Mouse (Mus musculus) spleen, embryonic (tissue): ENCODE results near the gene Zdhhc23.

Experiments used
- CTCF ChIA-PET: fragments of 350-600 bp; sonication (Branson Sonifier 250); formaldehyde crosslinking; loops from one replicate; lab custom pipeline; 2022; lab: Charles Lee

Zdhhc23 gene

DNA sequence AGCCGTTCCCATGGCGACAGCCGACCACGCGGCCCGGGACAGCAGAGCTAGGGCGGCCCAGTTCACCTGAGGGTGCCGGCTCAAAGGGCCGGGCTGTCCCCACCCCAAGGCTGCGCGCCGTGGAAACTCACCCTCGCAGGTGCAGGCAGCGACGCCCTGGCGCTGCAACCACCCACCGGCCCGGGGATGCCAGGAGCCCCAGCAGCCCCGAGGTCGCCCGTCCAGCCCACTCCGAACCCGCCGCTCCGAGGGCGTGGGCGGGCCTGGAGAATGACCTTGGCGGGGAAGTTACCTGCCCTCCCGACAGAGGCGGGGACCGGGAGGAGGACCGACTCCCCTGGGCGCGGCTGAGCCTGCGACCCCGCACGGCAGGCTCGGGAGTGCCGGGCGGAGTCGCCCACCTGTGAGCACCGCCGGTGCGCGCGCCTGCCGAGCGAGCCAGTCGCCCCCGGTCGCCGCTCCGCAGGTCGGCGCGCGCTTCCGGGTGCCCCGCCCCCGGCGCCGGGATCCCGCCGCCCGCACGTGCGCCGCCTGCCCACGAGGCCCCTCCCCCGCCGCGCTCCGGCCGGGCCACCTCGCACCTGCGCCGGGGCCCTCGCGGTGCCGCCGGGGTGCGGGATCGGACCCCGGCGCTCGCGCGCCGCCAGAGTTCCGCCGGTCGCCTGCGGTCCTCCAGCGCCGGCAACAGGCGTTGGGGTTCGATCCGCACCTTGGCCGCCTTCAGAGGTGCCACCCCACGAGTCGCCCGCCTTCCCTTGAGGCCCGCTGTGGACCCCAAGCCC lies at the start of gene Zdhhc23:
Gene Zdhhc23, minus strand, starts transcription at position 464 of the 782 bp plus-strand sequence.
- CTCF ChIA-PET = no interaction called here

DNA sequence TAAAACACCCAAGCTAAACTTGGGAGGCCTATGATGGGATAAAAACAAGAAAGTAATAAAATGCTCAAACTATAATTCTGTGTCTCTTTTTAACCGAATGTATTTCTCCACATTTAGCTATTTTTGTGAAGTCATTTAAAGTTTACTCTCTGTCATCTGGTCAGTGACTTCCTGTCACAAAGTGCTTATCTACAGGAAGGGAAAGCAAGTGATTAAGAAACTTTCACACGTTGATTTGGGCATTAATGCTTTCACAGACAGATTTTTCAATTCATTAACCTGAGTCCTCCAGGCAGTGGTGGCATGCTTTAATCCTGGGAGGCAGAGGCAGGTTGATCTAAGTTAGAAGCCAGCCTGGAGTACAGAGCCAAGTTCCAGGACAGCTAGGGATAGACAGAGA lies 49.7 kb upstream of the Zdhhc23 start:
- CTCF ChIA-PET = interaction anchor here (0.7 kb wide), 1 partner anchor 246 kb away, joined by 3 read pairs; no protein-coding TSS in a partner anchor

DNA sequence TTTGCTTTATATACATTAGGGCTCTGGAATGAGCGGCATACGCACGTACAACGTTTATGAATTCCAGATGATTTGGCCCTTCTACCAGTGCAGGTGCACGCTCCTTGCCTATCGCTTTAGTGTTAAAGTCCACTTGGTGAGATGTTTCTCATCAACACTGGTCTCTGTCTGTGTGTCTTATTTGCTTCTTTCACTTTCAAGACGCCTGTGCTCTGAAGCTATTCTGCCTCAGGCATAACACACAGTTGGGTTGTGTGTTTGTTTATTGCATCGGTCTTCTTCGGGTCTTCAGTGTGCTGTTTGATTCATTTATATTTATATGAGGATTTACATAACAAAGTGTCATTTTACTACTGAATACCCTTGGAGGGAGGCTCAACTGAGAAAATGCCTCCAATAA lies 47.2 kb upstream of the Zdhhc23 start:
- CTCF ChIA-PET = no interaction called here

DNA sequence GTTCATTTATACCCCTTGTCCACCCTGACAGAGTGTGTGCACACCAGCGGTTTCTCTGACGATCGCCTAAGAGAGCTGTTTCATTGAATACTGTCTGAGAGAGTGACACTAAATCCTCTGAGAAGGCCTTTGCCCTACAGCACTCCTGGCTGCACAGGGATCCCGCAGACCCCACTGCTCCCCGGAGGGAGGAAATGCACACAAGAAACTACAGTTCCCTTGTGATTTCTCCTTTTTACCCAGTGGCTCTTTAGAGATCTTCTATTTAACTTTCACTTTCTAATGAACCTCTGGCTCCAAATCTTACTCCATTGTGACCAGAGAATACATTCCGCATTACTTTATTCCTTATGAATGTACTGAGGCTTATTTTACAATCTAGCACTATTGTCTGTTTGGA lies 46.6 kb upstream of the Zdhhc23 start:
- CTCF ChIA-PET = no interaction called here

DNA sequence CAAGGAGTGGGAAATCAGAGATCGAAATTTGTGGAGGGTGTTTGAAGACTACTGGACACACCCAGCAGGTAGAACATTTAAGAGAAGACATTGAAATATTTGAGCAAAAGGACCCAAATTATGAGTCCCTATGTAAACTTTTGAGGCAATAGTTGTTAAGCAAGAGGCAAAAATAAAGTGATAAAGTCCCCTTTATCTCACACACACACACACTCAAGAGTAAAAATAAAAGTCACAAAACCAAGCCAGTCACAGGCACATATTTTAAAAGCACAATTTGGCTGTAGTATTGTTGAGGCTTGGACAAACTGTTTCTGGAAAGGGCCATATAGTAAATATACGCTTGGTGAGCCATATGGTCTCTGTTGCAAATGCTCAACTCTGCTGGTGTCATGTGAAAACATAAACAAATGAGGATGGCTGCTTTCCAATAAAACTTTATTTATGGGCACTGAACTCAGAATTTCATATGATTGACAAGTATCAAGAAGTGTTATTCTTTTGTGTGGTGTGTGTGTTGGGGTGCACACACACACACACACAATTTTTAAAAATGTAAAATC lies 39.5 kb upstream of the Zdhhc23 start:
- CTCF ChIA-PET = no interaction called here

DNA sequence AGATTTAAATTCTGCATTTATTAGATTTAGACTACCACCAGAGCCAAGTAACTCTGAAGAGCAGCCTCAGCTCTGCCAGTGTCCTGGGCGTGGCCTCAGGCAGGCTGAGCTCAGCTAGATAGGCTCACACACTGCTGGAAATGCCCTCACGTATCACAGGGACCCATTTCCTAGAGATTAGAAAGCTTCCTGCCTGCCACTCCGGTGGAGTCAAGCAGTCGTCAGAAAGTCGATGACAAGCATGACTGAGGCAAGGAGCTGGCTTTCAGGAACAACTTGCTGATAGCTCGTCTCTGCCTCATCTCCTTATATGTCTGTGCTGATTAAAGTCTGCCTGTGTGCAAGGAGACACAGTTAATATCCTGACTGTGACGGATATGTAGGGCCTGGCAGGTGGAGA lies 38.8 kb upstream of the Zdhhc23 start:
- CTCF ChIA-PET = no interaction called here

DNA sequence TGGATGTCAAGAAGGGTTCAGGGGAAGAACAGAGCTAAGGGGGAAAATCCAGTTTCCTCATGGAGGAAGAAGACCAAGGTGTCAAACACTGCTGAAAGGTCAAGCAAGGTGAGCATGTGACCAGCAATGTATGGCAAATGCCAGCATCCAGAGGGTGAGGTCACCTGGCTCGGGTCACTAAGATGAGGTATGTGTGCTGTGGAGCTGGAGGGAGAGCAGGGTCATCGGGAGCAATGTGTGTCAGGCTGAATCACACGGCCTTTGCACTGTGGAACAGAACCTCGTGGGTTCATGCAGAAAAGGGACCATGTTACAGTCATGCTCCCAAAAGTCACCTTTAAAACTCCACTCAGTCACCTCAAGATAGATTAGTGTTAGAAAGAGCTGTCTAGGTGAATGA lies 38.1 kb upstream of the Zdhhc23 start:
- CTCF ChIA-PET = no interaction called here

DNA sequence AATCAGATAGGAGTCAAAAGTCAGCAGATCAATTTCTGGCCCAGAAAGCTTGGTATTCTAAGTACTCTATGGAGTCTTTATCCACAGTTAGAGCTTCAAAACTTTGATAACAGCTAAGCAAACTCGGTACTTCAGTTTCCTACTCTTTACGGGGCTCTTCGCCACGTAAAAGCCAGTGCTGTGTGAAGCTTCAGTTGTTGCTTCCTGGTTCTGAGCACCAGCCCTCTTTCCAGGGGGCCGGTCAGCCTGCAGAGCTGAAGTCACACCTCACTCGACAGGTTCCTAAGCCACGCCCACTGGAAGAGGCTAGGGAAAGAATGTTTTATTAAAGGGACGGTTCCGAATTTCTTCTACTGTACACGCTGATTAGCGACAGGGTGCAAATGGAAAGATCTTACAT lies 36.6 kb upstream of the Zdhhc23 start:
- CTCF ChIA-PET = no interaction called here

DNA sequence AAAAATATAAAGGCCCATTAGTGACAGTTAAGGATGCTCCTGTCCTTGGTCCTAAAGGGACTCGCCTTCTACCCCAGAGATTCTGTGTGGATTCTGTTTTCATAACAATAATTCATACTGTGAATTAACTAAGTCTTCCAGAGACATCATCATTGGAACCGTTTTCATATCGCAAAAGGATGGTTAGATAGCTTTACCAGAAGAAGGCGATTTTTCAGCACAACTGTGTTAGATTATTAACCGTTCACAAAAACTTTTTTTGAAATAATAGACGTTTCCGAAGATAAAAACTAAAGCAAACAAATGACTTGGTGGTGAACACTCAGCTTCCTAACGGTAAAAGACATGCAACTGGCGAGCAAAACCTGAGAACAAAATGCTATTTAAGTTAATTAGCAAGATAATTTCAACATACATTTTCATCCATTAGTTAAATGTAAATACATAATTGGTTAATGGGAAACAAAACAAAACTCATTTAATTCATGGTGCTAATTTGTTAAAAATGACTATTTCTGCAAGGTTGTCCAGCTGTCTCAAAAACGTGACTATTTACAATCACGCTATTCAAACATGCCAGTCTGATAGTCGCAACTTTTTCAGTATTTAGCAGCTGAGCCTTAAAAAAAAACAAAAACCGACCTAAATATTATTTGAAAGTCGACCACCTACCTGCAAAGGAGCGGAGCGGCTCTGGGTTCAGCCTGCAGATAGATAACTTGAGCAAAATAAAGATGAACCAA lies 36.0 kb upstream of the Zdhhc23 start:
- CTCF ChIA-PET = interaction anchor here (0.5 to 0.6 kb wide), 2 partner anchors 159 to 198 kb away, joined by 3 to 7 read pairs; no protein-coding TSS in a partner anchor

DNA sequence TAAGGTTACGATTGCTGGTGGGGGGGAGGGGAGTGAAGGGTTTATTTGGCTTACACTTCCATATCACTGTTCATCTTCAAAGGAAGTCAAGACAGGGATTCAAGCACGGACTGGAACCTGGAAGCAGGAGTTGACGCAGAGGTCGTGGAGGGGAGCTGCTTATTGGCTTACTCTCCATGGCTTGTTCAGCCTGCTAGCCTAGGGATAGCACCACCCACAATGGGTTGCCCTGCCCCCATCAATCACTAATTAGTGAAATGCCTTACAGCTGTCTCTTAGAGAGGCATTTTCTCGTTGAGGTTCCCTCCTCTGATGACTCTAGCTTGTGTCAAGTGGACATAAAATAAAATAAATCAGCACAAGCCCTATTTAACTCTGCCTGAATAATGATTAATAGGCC lies 31.4 kb upstream of the Zdhhc23 start:
- CTCF ChIA-PET = no interaction called here

DNA sequence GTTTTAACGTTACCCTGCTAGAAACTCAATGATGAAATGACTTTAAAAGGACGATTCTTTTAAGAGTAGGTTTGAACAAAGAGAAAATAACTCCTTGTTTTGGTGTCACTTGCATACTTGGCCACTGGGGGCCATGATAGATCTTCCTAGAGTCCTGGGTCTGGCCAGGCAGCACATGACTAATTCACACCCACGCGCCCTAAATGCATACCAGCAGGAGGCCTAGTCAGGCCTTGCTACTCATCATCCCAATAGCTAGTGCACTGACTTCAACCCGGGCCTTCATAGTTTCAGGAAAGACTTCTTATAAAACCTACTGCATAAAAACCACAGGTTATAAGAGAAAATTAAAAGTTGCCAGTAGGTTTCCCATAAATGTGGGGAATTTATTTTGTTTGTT lies 22.5 kb upstream of the Zdhhc23 start:
- CTCF ChIA-PET = no interaction called here

DNA sequence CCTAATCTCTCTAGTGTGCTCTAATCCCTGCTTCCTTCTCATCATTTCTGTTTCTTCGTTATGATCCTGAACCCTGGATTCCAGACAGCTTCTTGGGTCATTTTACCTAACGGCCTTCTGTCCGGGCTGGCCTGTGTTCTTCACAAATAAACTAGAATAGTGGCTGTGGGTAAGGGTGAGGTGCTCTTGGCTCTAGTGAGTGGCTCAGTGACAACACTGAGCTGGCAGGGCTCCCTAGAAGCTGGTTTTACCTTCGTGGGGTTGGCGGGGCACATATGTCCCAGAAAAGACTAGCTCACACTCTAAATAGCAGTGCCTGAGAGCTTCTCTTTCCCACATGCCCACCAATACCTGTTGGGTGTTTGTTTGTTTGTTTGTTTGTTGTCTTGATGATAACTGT lies 19.9 kb upstream of the Zdhhc23 start:
- CTCF ChIA-PET = interaction anchor here (0.5 kb wide), 1 partner anchor 23 kb away, joined by 4 read pairs; no protein-coding TSS in a partner anchor

DNA sequence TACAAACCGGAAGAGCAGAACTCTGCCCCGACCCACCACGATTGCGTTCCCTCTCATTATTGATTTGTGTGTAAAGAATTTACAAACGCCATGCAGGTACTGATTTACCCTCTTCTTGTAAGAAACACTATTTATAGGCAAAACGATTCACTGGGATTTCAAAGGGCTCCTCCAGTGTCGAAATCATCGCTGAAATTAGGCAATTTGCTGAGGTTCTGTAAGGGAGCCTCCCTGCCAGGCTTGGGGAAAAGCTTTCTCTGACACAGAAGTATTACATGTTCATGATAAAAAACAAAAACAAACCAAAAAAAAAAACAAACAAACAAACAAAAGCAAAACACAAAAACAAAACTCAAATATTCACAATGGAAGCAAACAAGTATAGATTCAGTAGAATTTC lies 19.5 kb upstream of the Zdhhc23 start:
- CTCF ChIA-PET = no interaction called here

DNA sequence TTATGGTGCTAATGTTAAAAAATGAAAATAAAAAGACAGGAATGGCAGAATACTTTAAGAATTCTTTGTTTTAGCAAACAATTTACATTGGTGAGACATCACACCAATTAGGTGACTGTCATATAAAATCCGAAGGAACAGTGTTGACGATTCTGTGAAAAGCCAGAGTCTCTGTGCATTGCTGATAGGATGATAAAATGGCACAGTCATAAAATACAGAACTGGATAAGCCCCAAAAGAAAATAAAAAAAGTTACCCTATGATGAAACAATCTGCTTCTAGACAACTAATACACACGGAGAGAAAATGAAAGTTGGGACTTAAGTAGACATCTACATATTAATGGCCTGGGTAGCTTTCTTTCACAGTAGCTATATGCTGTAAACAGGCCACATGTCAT lies 15.0 kb upstream of the Zdhhc23 start:
- CTCF ChIA-PET = no interaction called here

DNA sequence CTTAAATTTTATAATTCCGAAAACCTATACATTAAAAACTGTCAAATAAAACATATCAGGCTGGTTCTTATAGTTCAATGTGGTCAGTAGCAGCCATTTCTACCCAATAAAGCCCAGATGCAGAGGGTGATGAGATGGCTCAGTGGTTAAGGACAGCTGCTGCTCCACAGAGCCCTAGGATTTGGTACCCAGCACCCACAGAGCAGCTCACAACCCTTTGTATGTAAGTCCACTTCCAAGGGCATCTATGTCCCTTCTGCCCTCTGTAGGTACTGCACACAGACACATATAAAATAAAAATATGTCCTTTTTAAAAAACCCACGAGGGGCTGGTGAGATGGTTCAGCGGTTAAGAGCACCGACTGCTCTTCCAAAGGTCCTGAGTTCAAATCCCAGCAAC lies 6.7 kb upstream of the Zdhhc23 start:
- CTCF ChIA-PET = no interaction called here

DNA sequence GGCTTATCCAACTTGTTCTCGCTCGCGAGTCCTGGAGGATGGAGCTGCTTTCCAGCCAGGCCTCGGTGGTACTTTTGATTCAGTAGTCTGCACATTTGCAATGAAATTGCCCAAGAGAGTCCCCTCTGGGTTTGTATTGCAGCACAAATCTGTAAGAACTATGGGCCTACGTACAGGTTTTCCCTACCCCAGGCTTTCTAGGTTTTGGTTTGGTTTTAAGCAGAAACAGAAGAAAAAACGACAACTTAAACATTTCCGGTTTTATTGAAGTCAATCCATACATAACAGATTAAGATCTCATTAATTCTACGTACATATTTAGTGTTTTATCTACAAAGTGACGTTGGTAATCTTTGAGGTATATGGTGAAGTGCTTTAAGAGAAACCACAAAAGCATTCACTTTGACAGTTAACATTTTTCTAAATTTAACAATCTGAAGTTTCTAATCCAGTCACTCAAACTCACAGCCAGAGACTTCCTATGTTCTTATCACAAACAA lies 569 bp upstream of the Zdhhc23 start:
- CTCF ChIA-PET = no interaction called here

DNA sequence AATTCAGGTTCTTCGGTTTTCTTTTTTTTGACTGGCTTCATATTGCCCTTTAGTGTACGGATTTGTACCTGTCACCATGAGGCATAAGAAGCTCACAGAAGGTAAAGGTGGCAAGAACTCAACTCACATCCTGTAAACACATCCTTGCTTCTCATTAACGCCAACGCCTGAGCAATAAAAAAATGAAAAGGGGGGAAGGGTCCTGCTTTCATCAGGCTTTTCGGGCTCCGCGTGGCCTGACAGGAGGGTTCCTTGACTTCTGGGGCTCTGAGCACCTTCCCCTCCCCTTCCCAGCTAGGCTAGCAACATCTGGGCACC lies 622 bp downstream of the Zdhhc23 start:
- CTCF ChIA-PET = no interaction called here

DNA sequence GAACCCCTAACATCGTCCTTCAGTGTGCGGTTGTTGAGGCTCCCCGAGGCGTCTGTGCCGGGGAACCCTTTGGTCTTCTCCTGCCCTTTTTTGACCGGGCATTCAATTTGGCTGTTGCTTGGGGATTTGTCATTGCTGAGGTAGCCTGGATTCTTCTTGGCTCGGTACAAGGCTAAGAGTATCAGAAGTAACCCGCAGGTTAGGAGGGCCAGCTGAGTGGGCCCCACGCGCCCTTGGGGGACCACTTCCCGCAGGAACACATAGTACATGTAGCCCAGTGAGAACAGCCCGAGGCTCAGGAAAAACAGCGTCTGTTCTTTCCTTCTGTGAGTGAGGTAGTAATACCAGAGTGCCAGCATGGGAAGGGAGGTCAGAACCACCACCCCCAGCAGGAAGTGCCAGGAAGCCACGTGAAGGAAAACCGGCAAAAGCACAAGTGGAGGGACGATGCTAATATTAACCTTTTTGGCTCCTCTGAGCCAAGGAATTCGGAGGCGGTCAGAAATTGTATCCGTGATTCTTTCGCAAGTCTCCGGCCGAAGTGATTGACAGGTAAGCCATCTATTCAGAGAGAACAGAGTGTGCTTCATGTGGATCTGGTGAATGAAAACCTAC lies 5.9 kb downstream of the Zdhhc23 start:
- CTCF ChIA-PET = no interaction called here

DNA sequence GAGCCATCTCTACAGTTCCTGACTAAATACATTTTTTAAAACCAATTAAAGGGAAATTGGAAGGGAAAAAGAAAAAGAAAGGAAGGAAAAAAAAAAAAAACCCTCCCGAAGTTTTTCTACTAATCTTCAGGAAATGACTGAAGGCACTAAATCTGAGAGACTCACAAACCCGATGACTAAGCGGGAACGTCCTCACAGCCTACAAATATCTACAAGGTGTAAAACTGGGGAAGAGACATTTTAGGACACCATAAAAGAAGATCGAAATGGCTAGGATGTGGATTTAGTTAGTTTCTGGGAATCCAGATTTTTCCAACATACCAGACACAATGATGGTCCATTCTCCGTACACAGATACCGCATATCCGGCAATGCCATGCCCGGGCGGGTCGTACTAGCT lies 6.4 kb downstream of the Zdhhc23 start:
- CTCF ChIA-PET = no interaction called here

DNA sequence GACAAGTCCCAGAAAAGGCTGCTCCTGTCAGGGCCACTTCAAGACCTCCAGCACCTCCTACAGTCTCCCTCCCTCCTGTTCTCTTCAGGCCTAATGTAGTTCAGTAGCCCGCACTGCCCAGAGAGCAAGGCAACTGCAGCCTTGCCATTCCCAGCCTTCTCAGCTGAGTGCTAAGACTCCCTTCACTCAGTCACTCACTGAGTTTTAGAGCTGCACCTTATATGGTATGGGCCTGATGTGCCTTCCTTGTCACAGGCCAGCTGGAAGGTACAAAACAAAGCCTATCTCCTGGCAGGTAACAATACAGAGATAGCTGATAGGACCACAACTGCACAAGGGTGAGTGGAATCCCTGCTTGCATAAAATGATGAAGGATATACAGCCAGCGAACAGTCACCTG lies 7.2 kb downstream of the Zdhhc23 start:
- CTCF ChIA-PET = no interaction called here

DNA sequence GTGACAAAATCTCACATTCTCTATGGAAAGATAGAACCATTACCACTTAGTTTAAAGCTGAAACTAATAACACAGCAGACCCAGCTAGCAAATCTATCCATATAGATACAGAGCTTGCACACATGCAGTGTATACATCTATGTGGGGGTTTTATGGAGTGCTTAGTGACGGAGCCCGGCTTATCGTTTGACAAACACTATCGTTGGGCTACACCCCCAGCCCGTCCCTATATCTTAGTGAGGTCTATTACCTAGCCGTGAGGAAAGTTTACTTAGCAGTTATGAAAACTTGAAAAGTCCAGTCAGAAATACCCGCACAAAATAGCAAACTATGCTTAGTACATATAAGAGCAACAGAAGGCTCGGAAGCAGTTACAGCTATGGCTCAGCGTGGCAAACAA lies 7.8 kb downstream of the Zdhhc23 start:
- CTCF ChIA-PET = no interaction called here

DNA sequence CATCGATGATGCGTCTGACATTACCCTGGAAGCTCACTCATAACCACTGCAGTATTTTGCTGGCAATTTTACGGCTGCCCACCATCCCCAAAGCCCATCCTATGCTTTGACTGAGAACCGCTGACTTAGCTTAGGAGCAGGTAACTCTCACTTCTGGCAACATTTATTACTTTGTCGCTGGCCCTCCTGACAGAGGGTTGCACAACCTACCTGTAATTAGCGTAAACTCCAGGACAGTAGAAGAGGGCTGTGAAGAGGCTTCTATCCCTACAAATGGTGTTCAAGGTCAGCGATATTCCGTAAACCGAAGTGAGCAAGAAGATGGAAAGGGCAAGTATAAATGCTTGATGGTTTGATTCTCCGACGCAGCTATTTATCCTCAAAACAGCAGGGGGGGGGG lies 8.4 kb downstream of the Zdhhc23 start:
- CTCF ChIA-PET = interaction anchor here (0.5 kb wide), 1 partner anchor 155 kb away, joined by 7 read pairs; no protein-coding TSS in a partner anchor
